Mouse (Mus musculus) embryonic facial prominence, embryonic 15.5 days (tissue): ENCODE results near the gene Igf1r. TPM values are rescaled to one million over a fixed set of nuclear protein-coding genes. Genes with fewer than 3 reads are reported as not detected.

Experiments
- ATAC-seq: fragments of 200-750 bp; cut with Nextera tagmentation; 2 replicates; pipeline ENCODE4 v1.8.0; 2017; ENCODE audit warnings: low read depth, moderate TSS enrichment; ENCODE audit not compliant: insufficient number of reproducible peaks, low FRiP score, low TSS enrichment
- H3K27ac ChIP-seq: fragments of 300-500 bp; sonication (generic); replicated peaks from 2 replicates; pipeline ENCODE4 v1.5.1; 2015; ENCODE audit warnings: mild to moderate bottlenecking, inconsistent platforms
- H3K27me3 ChIP-seq: fragments of 300-500 bp; sonication (generic); 2 replicates; pipeline ENCODE4 v1.6.1; 2015; ENCODE audit warnings: inconsistent platforms
- H3K36me3 ChIP-seq: fragments of 300-500 bp; sonication (generic); 2 replicates; pipeline ENCODE4 v1.6.1; 2015; ENCODE audit warnings: mild to moderate bottlenecking, inconsistent platforms
- H3K4me1 ChIP-seq: fragments of 300-500 bp; sonication (generic); 2 replicates; pipeline ENCODE4 v1.6.1; 2015; ENCODE audit warnings: inconsistent platforms
- H3K4me2 ChIP-seq: fragments of 300-500 bp; sonication (generic); replicated peaks from 2 replicates; pipeline ENCODE4 v1.6.1; 2015; ENCODE audit warnings: mild to moderate bottlenecking, inconsistent platforms
- H3K4me3 ChIP-seq: fragments of 300-500 bp; sonication (generic); replicated peaks from 2 replicates; pipeline ENCODE4 v1.5.1; 2015; ENCODE audit warnings: mild to moderate bottlenecking, inconsistent platforms
- H3K9ac ChIP-seq: fragments of 300-500 bp; sonication (generic); 2 replicates; pipeline ENCODE4 v1.6.1; 2015; ENCODE audit warnings: inconsistent platforms
- H3K9me3 ChIP-seq: fragments of 300-500 bp; sonication (generic); replicated peaks from 2 replicates; pipeline ENCODE4 v1.6.1; 2016; ENCODE audit warnings: inconsistent platforms
- WGBS: fragments of 180-500 bp; shearing (Covaris S2); methylation state at CpG from one replicate; pipeline ENCODE4 v1.1.7; 2015; 5-methylcytosine and 5-hydroxymethylcytosine counted together
- polyA plus RNA-seq: library from polyadenylated mRNA; unstranded; fragments of >200 nt; fragmentation: Nextera tagmentation; extraction: Ambion mirVana; gene quantifications from 2 replicates; pipeline ENCODE4 v1.2.1, GENCODE M21; 2015

The Igf1r gene
- polyA plus RNA-seq, 1 experiment from 2014 or later: 26.2 TPM

GRCm38 (mm10) chr7:68140041-68140807 lies 187.6 kb downstream of the Igf1r start:
- Histone ChIP-seq H3K27ac (no peak overlapping the region), H3K4me2 (no peak overlapping the region), H3K36me3 (no peaks in the 10 kb centered on the region), H3K9me3 (no peaks in the 10 kb centered on the region), H3K4me1 (peaks cover 19% of the 10 kb centered on the region), H3K4me3 (no peak overlapping the region), H3K9ac (no peak overlapping the region), H3K27me3 (no peaks in the 10 kb centered on the region)
- WGBS: 55% methylated on average over 11 of the region's 11 CpGs
- ATAC-seq: 0 out of 2 replicates have a peak, but pooled peaks have one; percentile 47

- Histone ChIP-seq H3K4me2 (no peak overlapping the region), H3K36me3 (no peaks in the 10 kb centered on the region), H3K4me3 (no peak overlapping the region), H3K9ac (no peak overlapping the region), H3K4me1 (peaks cover 39% of the 10 kb centered on the region), H3K27me3 (no peaks in the 10 kb centered on the region), H3K27ac (no peak overlapping the region), H3K9me3 (no peaks in the 10 kb centered on the region)
- no peak for ATAC-seq
- 76% methylated on average over 6 of the region's 6 CpGs for WGBS
Measured at GRCm38 (mm10) chr7:68144266-68144665, 191.6 kb downstream of the Igf1r start.

- 42% methylated on average over 20 of the region's 20 CpGs for WGBS
- ATAC-seq: peak; percentile 41
Measured at GRCm38 (mm10) chr7:68148297-68149048, 195.8 kb downstream of the Igf1r start.

GRCm38 (mm10) chr7:68151892-68152291 lies 199.3 kb downstream of the Igf1r start:
- H3K4me3 ChIP-seq: no peak overlapping the region
- H3K36me3 ChIP-seq: no peaks in the 10 kb centered on the region
- no peaks in the 10 kb centered on the region for H3K9me3 ChIP-seq
- no peak overlapping the region for H3K4me2 ChIP-seq
- peaks cover 64% of the 10 kb centered on the region for H3K4me1 ChIP-seq
- no peaks in the 10 kb centered on the region for H3K27me3 ChIP-seq
- H3K9ac ChIP-seq: no peak overlapping the region
- no peak; the same call in 1 of the 2 replicates for ATAC-seq
- no peak overlapping the region; the same call in 1 of the 2 replicates for H3K27ac ChIP-seq
- 39% methylated on average over 5 of the region's 5 CpGs for WGBS

More at GRCm38 (mm10) chr7:68148297-68149048, 195.8 kb downstream of the Igf1r start:
- H3K9ac ChIP-seq: no peak overlapping the region
- no peaks in the 10 kb centered on the region for H3K9me3 ChIP-seq
- H3K27me3 ChIP-seq: no peaks in the 10 kb centered on the region
- H3K27ac ChIP-seq: peak overlapping the region; percentile 39
- H3K4me2 ChIP-seq: no peak overlapping the region
- peaks cover 44% of the 10 kb centered on the region for H3K4me1 ChIP-seq
- H3K36me3 ChIP-seq: no peaks in the 10 kb centered on the region
- H3K4me3 ChIP-seq: no peak overlapping the region

GRCm38 (mm10) chr7:68152458-68152857 lies 199.8 kb downstream of the Igf1r start:
- Histone ChIP-seq H3K4me2 (no peak overlapping the region), H3K4me3 (no peak overlapping the region), H3K27me3 (no peaks in the 10 kb centered on the region), H3K9me3 (no peaks in the 10 kb centered on the region), H3K27ac (peak overlapping the region; percentile 68), H3K4me1 (peaks cover 65% of the 10 kb centered on the region), H3K9ac (no peak overlapping the region), H3K36me3 (no peaks in the 10 kb centered on the region)
- no peak for ATAC-seq
- WGBS: 82% methylated on average over 8 of the region's 8 CpGs

- H3K4me1 ChIP-seq: peaks cover 60% of the 10 kb centered on the region
- H3K9me3 ChIP-seq: no peaks in the 10 kb centered on the region
- peak overlapping the region; percentile 68 for H3K27ac ChIP-seq
- H3K36me3 ChIP-seq: no peaks in the 10 kb centered on the region
- no peak overlapping the region for H3K4me3 ChIP-seq
- H3K27me3 ChIP-seq: no peaks in the 10 kb centered on the region
- no peak overlapping the region for H3K9ac ChIP-seq
- ATAC-seq: no peak
- H3K4me2 ChIP-seq: no peak overlapping the region
- 44% methylated on average over 8 of the region's 8 CpGs for whole genome bisulfite sequencing
Measured at GRCm38 (mm10) chr7:68153269-68153668, 200.6 kb downstream of the Igf1r start.

- no peak overlapping the region for H3K4me3 ChIP-seq
- peak overlapping the region; percentile 68; the same call in 1 of the 2 replicates for H3K27ac ChIP-seq
- WGBS: 38% methylated on average over 7 of the region's 7 CpGs
- H3K36me3 ChIP-seq: no peaks in the 10 kb centered on the region
- H3K4me2 ChIP-seq: no peak overlapping the region
- no peaks in the 10 kb centered on the region for H3K9me3 ChIP-seq
- H3K9ac ChIP-seq: no peak overlapping the region
- ATAC-seq: no peak
- H3K27me3 ChIP-seq: no peaks in the 10 kb centered on the region
- H3K4me1 ChIP-seq: peaks cover 51% of the 10 kb centered on the region
Measured at GRCm38 (mm10) chr7:68154588-68154987, 202.0 kb downstream of the Igf1r start.

- H3K9me3 ChIP-seq: no peaks in the 10 kb centered on the region
- H3K4me2 ChIP-seq: no peak overlapping the region
- peak; percentile 62; the same call in 1 of the 2 replicates for ATAC-seq
- H3K9ac ChIP-seq: no peak overlapping the region
- H3K27ac ChIP-seq: no peak overlapping the region
- 34% methylated on average over 13 of the region's 13 CpGs for WGBS
- no peaks in the 10 kb centered on the region for H3K27me3 ChIP-seq
- peaks cover 36% of the 10 kb centered on the region for H3K4me1 ChIP-seq
- no peak overlapping the region for H3K4me3 ChIP-seq
- peaks cover 5% of the 10 kb centered on the region for H3K36me3 ChIP-seq
Measured at GRCm38 (mm10) chr7:68160094-68160791, 207.6 kb downstream of the Igf1r start.

- Histone ChIP-seq H3K4me1 (peaks cover 18% of the 10 kb centered on the region), H3K4me3 (no peak overlapping the region), H3K36me3 (peaks cover 12% of the 10 kb centered on the region), H3K9me3 (no peaks in the 10 kb centered on the region), H3K27me3 (no peaks in the 10 kb centered on the region), H3K4me2 (no peak overlapping the region), H3K9ac (no peak overlapping the region), H3K27ac (no peak overlapping the region)
- WGBS: 63% methylated on average over 3 of the region's 3 CpGs
- ATAC-seq: no peak
Measured at GRCm38 (mm10) chr7:68164074-68164473, 211.4 kb downstream of the Igf1r start.

GRCm38 (mm10) chr7:68172776-68173175 lies 220.1 kb downstream of the Igf1r start:
- Histone ChIP-seq H3K36me3 (peaks cover 31% of the 10 kb centered on the region), H3K4me3 (no peak overlapping the region), H3K9ac (no peak overlapping the region), H3K4me1 (no peaks in the 10 kb centered on the region), H3K27me3 (no peaks in the 10 kb centered on the region), H3K4me2 (no peak overlapping the region), H3K9me3 (no peaks in the 10 kb centered on the region), H3K27ac (no peak overlapping the region)
- ATAC-seq: no peak
- WGBS: 69% methylated on average over 7 of the region's 7 CpGs

GRCm38 (mm10) chr7:68179672-68180071 lies 227.0 kb downstream of the Igf1r start:
- no peak overlapping the region for H3K4me2 ChIP-seq
- WGBS: 89% methylated on average over 1 of the region's 1 CpGs
- H3K9me3 ChIP-seq: no peaks in the 10 kb centered on the region
- H3K9ac ChIP-seq: no peak overlapping the region
- no peak for ATAC-seq
- peaks cover 31% of the 10 kb centered on the region for H3K36me3 ChIP-seq
- no peak overlapping the region for H3K27ac ChIP-seq
- H3K27me3 ChIP-seq: no peaks in the 10 kb centered on the region
- H3K4me3 ChIP-seq: no peak overlapping the region
- no peaks in the 10 kb centered on the region for H3K4me1 ChIP-seq
